Mouse (Mus musculus) heart, embryonic 12.5 days (tissue): ENCODE measurements around the gene Zfp654. TPM values are rescaled to one million over a fixed set of nuclear protein-coding genes. Genes with fewer than 3 reads are reported as not detected.

Experiments used
- ATAC-seq: fragments of 200-750 bp; cut with Nextera tagmentation; 2 replicates; pipeline ENCODE4 v1.8.0; 2017; ENCODE audit warnings: moderate TSS enrichment, moderate library complexity; ENCODE audit not compliant: insufficient number of reproducible peaks, low FRiP score
- H3K27ac ChIP-seq: fragments of 300-500 bp; sonication (generic); 2 replicates; pipeline ENCODE4 v1.5.1; 2016; ENCODE audit warnings: mild to moderate bottlenecking, moderate library complexity; ENCODE audit not compliant: poor library complexity, severe bottlenecking
- H3K27me3 ChIP-seq: fragments of 300-500 bp; sonication (generic); replicated peaks from 2 replicates; pipeline ENCODE4 v1.6.1; 2016; ENCODE audit warnings: mild to moderate bottlenecking, moderate library complexity
- H3K36me3 ChIP-seq: fragments of 300-500 bp; sonication (generic); 2 replicates; pipeline ENCODE4 v1.6.1; 2016; ENCODE audit warnings: mild to moderate bottlenecking, moderate library complexity
- H3K4me1 ChIP-seq: fragments of 300-500 bp; sonication (generic); replicated peaks from 2 replicates; pipeline ENCODE4 v1.6.1; 2016; ENCODE audit warnings: mild to moderate bottlenecking
- H3K4me2 ChIP-seq: fragments of 300-500 bp; sonication (generic); 2 replicates; pipeline ENCODE4 v1.6.1; 2016; ENCODE audit warnings: mild to moderate bottlenecking, moderate library complexity
- H3K4me3 ChIP-seq: fragments of 300-500 bp; sonication (generic); 2 replicates; pipeline ENCODE4 v1.5.1; 2016; ENCODE audit warnings: mild to moderate bottlenecking
- H3K9ac ChIP-seq: fragments of 300-500 bp; sonication (generic); 2 replicates; pipeline ENCODE4 v1.6.1; 2016; ENCODE audit warnings: mild to moderate bottlenecking, moderate library complexity
- H3K9me3 ChIP-seq: fragments of 300-500 bp; sonication (generic); replicated peaks from 2 replicates; pipeline ENCODE4 v1.6.1; 2016; ENCODE audit warnings: mild to moderate bottlenecking, moderate library complexity
- WGBS: fragments of 180-500 bp; shearing (Covaris S2); methylation state at CpG from one replicate; pipeline ENCODE4 v1.1.7; 2016; 5-methylcytosine and 5-hydroxymethylcytosine counted together
- polyA plus RNA-seq: library from polyadenylated mRNA; unstranded; fragments of >200 nt; fragmentation: Nextera tagmentation; extraction: Ambion mirVana; gene quantifications from 2 replicates; pipeline ENCODE4 v1.2.1, GENCODE M21; 2016

Gene Zfp654
- polyA plus RNA-seq, 1 experiment from 2014 or later = 10.0 TPM

GRCm38 (mm10) chr16:64823890-64824289 lies 27.6 kb downstream of the Zfp654 start:
- no peak overlapping the region for H3K4me3 ChIP-seq
- WGBS = 90% methylated on average over 1 of the region's 1 CpGs
- H3K27me3 ChIP-seq = no peaks in the 10 kb centered on the region
- H3K4me2 ChIP-seq = no peak overlapping the region
- H3K9me3 ChIP-seq = no peaks in the 10 kb centered on the region
- H3K36me3 ChIP-seq = peaks cover 16% of the 10 kb centered on the region
- H3K9ac ChIP-seq = no peak overlapping the region
- no peak overlapping the region for H3K27ac ChIP-seq
- no peaks in the 10 kb centered on the region for H3K4me1 ChIP-seq
- no peak for ATAC-seq

DNA sequence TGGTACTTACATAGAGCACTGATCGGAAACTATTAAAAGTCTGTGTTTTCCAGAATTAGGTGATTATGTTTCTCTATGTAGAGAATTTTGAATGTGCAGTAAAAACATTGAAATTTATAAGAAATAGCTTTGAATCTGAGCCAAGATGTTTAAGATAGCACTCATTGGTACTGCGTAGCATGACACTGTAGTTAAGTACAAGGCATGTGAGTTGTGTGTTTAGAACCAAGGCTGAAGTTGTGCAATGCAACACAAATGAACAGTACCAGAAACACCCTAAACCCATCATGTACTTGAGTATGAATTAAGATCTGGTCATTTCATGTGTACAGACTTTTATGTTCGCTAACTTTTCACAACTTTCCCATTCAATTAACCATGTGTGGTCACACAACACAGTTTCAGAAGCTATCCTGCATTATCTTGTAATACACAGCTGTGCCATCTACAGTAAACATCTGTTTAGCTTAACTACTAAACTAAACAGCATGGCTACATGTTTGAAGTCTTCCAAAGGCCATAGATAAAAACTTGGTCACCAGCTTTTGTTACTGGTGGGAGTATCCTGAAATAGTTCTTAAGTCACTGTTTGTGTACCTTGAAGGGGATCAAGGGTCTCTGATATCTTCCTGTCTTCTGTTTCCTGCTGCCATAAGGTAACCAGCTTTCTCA lies 34.2 kb downstream of the Zfp654 start:
- H3K4me2 ChIP-seq = no peak overlapping the region
- H3K27me3 ChIP-seq = no peaks in the 10 kb centered on the region
- H3K9ac ChIP-seq = no peak overlapping the region
- no peak overlapping the region for H3K27ac ChIP-seq
- no peak overlapping the region for H3K4me3 ChIP-seq
- H3K36me3 ChIP-seq = peaks cover 14% of the 10 kb centered on the region
- ATAC-seq = no peak
- no peaks in the 10 kb centered on the region for H3K9me3 ChIP-seq
- no peaks in the 10 kb centered on the region for H3K4me1 ChIP-seq
- WGBS = 90% methylated on average over 3 of the region's 3 CpGs

- Histone ChIP-seq H3K4me3 (no peak overlapping the region), H3K9ac (no peak overlapping the region), H3K4me2 (no peak overlapping the region), H3K36me3 (peaks cover 9% of the 10 kb centered on the region), H3K4me1 (no peaks in the 10 kb centered on the region), H3K27me3 (no peaks in the 10 kb centered on the region), H3K9me3 (no peaks in the 10 kb centered on the region), H3K27ac (no peak overlapping the region)
- no peak for ATAC-seq
- WGBS = 91% methylated on average over 3 of the region's 3 CpGs
Measured at GRCm38 (mm10) chr16:64803041-64803440, 48.4 kb downstream of the Zfp654 start.

DNA sequence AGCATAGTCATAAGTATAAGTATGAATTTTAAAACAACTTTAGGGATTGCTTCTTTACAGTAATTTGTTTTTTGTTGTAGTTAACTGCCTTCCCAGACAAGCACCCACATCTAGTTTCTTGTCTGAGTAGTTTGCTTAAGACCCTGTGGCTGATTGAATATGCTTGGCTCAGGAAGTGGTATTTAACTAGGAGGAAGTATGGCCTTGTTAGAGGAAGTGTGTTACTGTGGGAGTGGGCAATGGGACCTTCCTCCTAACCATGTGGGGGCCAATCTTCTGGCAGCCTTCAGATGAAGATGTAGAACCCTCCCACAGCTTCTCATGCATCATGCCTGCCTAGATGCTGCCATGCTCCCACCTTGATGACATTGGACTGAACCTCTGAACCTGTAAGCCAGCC lies 49.8 kb downstream of the Zfp654 start:
- no peak for ATAC-seq
- Histone ChIP-seq H3K36me3 (peaks cover 9% of the 10 kb centered on the region), H3K4me2 (no peak overlapping the region), H3K27me3 (no peaks in the 10 kb centered on the region), H3K4me1 (no peaks in the 10 kb centered on the region), H3K27ac (no peak overlapping the region), H3K9ac (no peak overlapping the region), H3K4me3 (no peak overlapping the region), H3K9me3 (no peaks in the 10 kb centered on the region)

DNA sequence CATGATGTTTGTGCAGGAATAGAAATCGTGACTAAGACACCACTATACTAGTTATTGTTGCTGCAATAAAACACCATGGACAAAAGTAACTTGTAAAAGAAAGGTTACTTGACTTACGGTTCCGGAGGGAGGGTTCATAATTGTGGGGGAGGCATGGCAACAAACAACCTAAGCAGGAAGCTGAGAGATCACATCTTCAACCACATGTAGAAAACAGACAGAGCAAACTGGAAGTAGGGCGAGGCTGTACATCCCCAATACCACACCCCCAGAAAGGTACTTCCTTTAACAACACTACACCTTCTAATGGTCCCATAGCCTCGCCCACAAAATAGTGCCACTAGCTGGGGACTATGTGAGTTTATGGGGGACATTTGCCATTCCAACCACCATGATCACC lies 51.1 kb downstream of the Zfp654 start:
- no peak overlapping the region for H3K4me2 ChIP-seq
- no peaks in the 10 kb centered on the region for H3K4me1 ChIP-seq
- H3K9me3 ChIP-seq = no peaks in the 10 kb centered on the region
- H3K27me3 ChIP-seq = no peaks in the 10 kb centered on the region
- no peak overlapping the region for H3K27ac ChIP-seq
- ATAC-seq = no peak
- 91% methylated on average over 5 of the region's 5 CpGs for WGBS
- H3K9ac ChIP-seq = no peak overlapping the region
- no peak overlapping the region for H3K4me3 ChIP-seq
- peaks cover 4% of the 10 kb centered on the region for H3K36me3 ChIP-seq

- Histone ChIP-seq H3K27ac (no peak overlapping the region), H3K27me3 (no peaks in the 10 kb centered on the region), H3K4me3 (no peak overlapping the region), H3K9ac (no peak overlapping the region), H3K4me2 (no peak overlapping the region), H3K9me3 (no peaks in the 10 kb centered on the region), H3K4me1 (no peaks in the 10 kb centered on the region), H3K36me3 (peaks cover 2% of the 10 kb centered on the region; the same call in 1 of the 2 replicates)
- 81% methylated on average over 2 of the region's 2 CpGs for WGBS
- ATAC-seq = no peak
Measured at GRCm38 (mm10) chr16:64794802-64795201, 56.6 kb downstream of the Zfp654 start.

DNA sequence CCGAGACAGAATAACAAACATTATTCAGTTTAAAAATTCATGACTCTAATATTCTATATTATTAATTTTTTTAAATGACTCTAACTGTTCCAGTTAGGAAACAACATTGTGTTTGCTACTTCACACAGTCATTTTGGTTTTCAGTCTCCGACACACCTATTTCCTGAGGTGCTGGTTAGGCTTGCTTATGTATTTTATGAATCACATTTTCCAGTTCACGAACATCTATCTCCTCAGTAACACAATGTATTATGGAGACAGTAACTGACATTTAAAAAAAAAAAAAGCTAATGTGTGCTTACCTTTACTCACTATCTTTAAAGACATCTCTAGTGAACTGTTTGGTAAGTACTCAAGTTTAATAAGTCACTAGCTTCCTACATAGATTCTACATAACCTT lies 61.7 kb downstream of the Zfp654 start:
- no peak for ATAC-seq
- 91% methylated on average over 3 of the region's 3 CpGs for WGBS
- Histone ChIP-seq H3K4me3 (no peak overlapping the region), H3K27ac (no peak overlapping the region), H3K9me3 (no peaks in the 10 kb centered on the region), H3K27me3 (no peaks in the 10 kb centered on the region), H3K4me1 (no peaks in the 10 kb centered on the region), H3K4me2 (no peak overlapping the region), H3K36me3 (peaks cover 21% of the 10 kb centered on the region), H3K9ac (no peak overlapping the region)

GRCm38 (mm10) chr16:64775516-64775915 lies 75.9 kb downstream of the Zfp654 start:
- Histone ChIP-seq H3K9ac (no peak overlapping the region), H3K4me1 (no peaks in the 10 kb centered on the region), H3K4me3 (no peak overlapping the region), H3K27ac (no peak overlapping the region), H3K9me3 (no peaks in the 10 kb centered on the region), H3K36me3 (peaks cover 5% of the 10 kb centered on the region; the same call in 1 of the 2 replicates), H3K4me2 (no peak overlapping the region), H3K27me3 (no peaks in the 10 kb centered on the region; the same call in 1 of the 2 replicates)
- 71% methylated on average over 1 of the region's 1 CpGs for whole genome bisulfite sequencing
- no peak for ATAC-seq

DNA sequence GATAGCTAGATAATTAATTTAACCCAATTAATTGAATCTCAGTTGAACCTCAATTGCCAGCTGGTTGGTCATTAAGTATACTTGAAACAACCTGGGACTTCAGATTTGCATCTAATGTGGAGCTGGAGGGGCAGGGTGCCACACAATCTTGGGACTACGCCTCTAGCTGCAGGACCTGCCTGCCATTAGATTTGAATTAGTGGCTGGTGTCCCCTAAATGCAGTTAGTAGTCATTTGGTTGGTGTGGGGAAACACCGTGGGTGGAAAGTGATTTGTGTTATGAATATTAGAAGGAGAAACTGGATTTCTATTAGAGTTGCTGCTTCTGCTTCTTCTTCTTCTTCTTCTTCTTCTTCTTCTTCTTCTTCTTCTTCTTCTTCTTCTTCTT lies 80.0 kb downstream of the Zfp654 start:
- Histone ChIP-seq H3K4me2 (peak overlapping the region; percentile 68), H3K4me1 (peaks cover 3% of the 10 kb centered on the region; the same call in 1 of the 2 replicates), H3K27me3 (no peaks in the 10 kb centered on the region; the same call in 1 of the 2 replicates), H3K36me3 (peaks cover 10% of the 10 kb centered on the region), H3K9ac (no peak overlapping the region), H3K9me3 (no peaks in the 10 kb centered on the region), H3K4me3 (peak overlapping the region; percentile 100), H3K27ac (no peak overlapping the region; the same call in 1 of the 2 replicates)
- 86% methylated on average over 2 of the region's 2 CpGs for WGBS
- ATAC-seq = no peak

- H3K4me3 ChIP-seq = peak within 1 kb of the TSS; percentile 100
- WGBS = 2% methylated on average over 72 of the region's 72 CpGs
Measured at GRCm38 (mm10) chr16:64770521-64771430, 80.7 kb downstream of the Zfp654 start, which contains the start of gene 4930453N24Rik. 4930453N24Rik (minus strand) TSS chr16:64771161.

DNA sequence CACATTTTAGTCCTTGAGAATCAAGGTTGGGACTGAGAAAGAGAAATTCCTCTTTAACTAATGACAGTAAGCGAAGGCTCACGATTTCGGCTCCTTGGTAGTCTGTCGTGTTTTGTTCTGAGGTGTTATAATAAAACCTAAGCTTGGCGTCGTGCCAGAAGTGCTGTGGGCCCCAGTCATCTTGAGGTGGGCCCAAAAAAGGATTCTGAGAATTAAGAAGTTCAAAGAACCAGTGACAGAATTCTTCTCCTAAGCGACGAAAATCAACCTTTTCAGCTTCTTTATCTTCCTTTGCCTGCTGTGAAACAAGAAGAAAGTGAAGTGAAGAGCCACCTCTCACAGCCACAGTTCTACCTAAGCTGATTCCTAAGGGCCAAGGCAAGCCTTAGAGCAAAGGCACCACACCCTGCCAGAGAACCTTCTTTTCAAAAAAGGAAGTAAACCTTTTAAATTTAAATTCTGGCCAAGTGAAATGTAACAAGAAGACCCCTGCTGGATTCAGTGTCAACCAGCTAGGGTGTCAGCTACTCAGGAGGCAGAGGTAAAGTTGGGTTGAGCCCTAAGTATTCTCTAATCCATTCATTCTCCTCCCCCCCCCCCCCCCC lies 84.7 kb downstream of the Zfp654 start:
- Histone ChIP-seq H3K4me2 (no peak overlapping the region), H3K4me3 (no peak overlapping the region), H3K4me1 (peaks cover 3% of the 10 kb centered on the region; the same call in 1 of the 2 replicates), H3K9ac (no peak overlapping the region), H3K9me3 (peaks cover 8% of the 10 kb centered on the region), H3K27ac (no peak overlapping the region), H3K27me3 (no peaks in the 10 kb centered on the region), H3K36me3 (peaks cover 41% of the 10 kb centered on the region)
- ATAC-seq = no peak
- 90% methylated on average over 8 of the region's 8 CpGs for WGBS

More at GRCm38 (mm10) chr16:64770521-64771430, 80.7 kb downstream of the Zfp654 start, which contains the start of gene 4930453N24Rik:
- no peaks in the 10 kb centered on the region; the same call in 1 of the 2 replicates for H3K27me3 ChIP-seq
- peaks cover 3% of the 10 kb centered on the region; the same call in 1 of the 2 replicates for H3K4me1 ChIP-seq
- peak; percentile 94 for ATAC-seq
- H3K4me2 ChIP-seq = peak within 1 kb of the TSS; percentile 68
- H3K36me3 ChIP-seq = peaks cover 16% of the 10 kb centered on the region
- no peaks in the 10 kb centered on the region for H3K9me3 ChIP-seq
- H3K27ac ChIP-seq = peak within 1 kb of the TSS; percentile 82
- H3K9ac ChIP-seq = peak within 1 kb of the TSS; percentile 97
